Mouse (Mus musculus) liver, embryonic 11.5 days (tissue): ENCODE data around the gene Def8. TPM values are rescaled to one million over a fixed set of nuclear protein-coding genes. Genes with fewer than 3 reads are reported as not detected.

Experiments
- ATAC-seq: fragments of 200-750 bp; cut with Nextera tagmentation; replicated peaks from 2 replicates; pipeline ENCODE4 v1.8.0; 2017; ENCODE audit warnings: moderate number of reproducible peaks, mild to moderate bottlenecking, moderate TSS enrichment, moderate library complexity; ENCODE audit not compliant: low FRiP score
- DNase-seq: peaks from one replicate; pipeline ENCODE4 v3.0.0-alpha.2; 2017; ENCODE audit warnings: low spot score
- H3K27ac ChIP-seq: fragments of 300-500 bp; sonication (generic); 2 replicates; pipeline ENCODE4 v1.5.1; 2014; ENCODE audit warnings: mild to moderate bottlenecking, low read depth, low read length, control low read depth
- H3K27me3 ChIP-seq: fragments of 300-500 bp; sonication (generic); replicated peaks from 2 replicates; pipeline ENCODE4 v1.6.1; 2014; ENCODE audit warnings: low read length, mixed read lengths; ENCODE audit not compliant: control insufficient read depth, insufficient read depth
- H3K36me3 ChIP-seq: fragments of 300-500 bp; sonication (generic); 2 replicates; pipeline ENCODE4 v1.6.1; 2014; ENCODE audit warnings: mild to moderate bottlenecking, low read length, moderate library complexity, mixed read lengths; ENCODE audit not compliant: control insufficient read depth, insufficient read depth
- H3K4me1 ChIP-seq: fragments of 300-500 bp; sonication (generic); replicated peaks from 2 replicates; pipeline ENCODE4 v1.6.1; 2014; ENCODE audit warnings: low read length, mixed read lengths; ENCODE audit not compliant: control insufficient read depth, insufficient read depth
- H3K4me2 ChIP-seq: fragments of 300-500 bp; sonication (generic); 2 replicates; pipeline ENCODE4 v1.6.1; 2014; ENCODE audit warnings: mild to moderate bottlenecking, control low read depth, moderate library complexity
- H3K4me3 ChIP-seq: fragments of 300-500 bp; sonication (generic); 2 replicates; pipeline ENCODE4 v1.5.1; 2014; ENCODE audit warnings: low read depth, low read length, control low read depth
- H3K9ac ChIP-seq: fragments of 300-500 bp; sonication (generic); 2 replicates; pipeline ENCODE4 v1.6.1; 2014; ENCODE audit warnings: low read depth, low read length, control low read depth
- H3K9me3 ChIP-seq: fragments of 300-500 bp; sonication (generic); 2 replicates; pipeline ENCODE4 v1.6.1; 2016; ENCODE audit warnings: low read length, inconsistent platforms, mixed read lengths; ENCODE audit not compliant: control insufficient read depth
- WGBS: fragments of 180-500 bp; shearing (Covaris S2); extraction: QIAGEN DNeasy Blood & Tissue Kit; methylation state at CpG from one replicate; pipeline ENCODE4 v1.1.7; 2014; 5-methylcytosine and 5-hydroxymethylcytosine counted together
- polyA plus RNA-seq: library from polyadenylated mRNA; unstranded; fragments of >200 nt; fragmentation: Nextera tagmentation; extraction: Ambion mirVana; gene quantifications from 2 replicates; pipeline ENCODE4 v1.2.1, GENCODE M21; 2014

Gene Def8
- polyA plus RNA-seq, 1 experiment from 2014 or later: 27.0 TPM

DNA sequence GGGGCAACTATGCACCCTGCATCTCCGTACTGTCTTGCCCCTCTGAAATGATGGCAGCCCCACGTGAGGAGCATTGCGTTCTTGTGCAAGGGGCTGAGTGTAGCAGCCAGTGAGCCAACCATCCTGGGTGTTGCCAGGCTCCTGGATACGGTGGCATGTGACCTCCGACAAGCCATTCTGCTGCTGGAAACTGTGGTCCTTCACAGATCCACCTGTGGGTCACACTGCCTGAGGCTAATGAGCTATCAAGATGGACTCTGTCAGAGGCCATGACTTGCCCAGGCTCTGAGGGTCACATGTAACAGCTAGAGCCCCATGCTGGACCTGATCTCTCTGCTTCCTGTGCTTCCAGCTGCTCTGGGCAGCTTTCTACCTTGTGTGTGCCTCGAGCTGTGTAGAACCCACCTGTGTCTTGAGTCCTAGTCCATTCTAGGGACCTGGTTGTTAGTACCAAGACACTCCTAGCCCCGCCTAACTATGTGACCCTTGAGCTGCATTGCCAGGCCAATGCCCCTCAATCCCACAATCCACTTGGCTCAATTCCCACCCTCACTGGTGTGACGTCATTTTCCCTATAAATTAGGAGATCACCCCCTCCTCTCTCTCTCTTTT lies 6.3 kb upstream of the Def8 start:
- 69% methylated on average over 8 of the region's 8 CpGs for WGBS

DNA sequence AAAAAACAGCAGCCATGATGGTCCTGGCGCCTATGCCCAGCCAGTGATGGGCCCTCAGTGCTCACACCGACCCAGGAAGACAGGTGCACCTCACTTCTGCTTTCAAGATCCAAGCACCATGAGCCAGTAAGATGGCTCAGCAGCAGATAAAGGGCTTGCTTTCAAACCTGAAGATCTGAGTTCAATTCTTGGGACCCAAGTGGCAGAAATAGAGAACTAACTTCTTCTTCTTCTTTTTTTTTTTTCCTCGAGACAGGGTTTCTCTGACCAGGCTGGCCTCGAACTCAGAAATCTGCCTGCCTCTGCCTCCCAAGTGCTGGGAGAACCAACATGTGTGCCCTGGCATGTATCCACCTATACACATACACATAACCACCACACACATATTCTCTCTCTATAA lies 3.6 kb upstream of the Def8 start:
- no peak overlapping the region for H3K9ac ChIP-seq
- ATAC-seq (no peak), DNase-seq (no peak)
- no peaks in the 10 kb centered on the region for H3K9me3 ChIP-seq
- no peaks in the 10 kb centered on the region for H3K36me3 ChIP-seq
- 77% methylated on average over 4 of the region's 4 CpGs for WGBS
- H3K27me3 ChIP-seq: peaks cover 3% of the 10 kb centered on the region; the same call in 1 of the 2 replicates
- no peak overlapping the region for H3K27ac ChIP-seq
- H3K4me3 ChIP-seq: no peak overlapping the region
- no peak overlapping the region for H3K4me2 ChIP-seq
- H3K4me1 ChIP-seq: peaks cover 13% of the 10 kb centered on the region

More for the DNA sequence above, 6.3 kb upstream of the Def8 start:
- Histone ChIP-seq H3K4me3 (no peak overlapping the region), H3K4me1 (peaks cover 17% of the 10 kb centered on the region), H3K27ac (peak overlapping the region; percentile 84), H3K4me2 (peak overlapping the region; percentile 41), H3K9me3 (no peaks in the 10 kb centered on the region), H3K9ac (0 out of 2 replicates have a peak overlapping the region, but pooled peaks have one; percentile 22), H3K27me3 (peaks cover 25% of the 10 kb centered on the region), H3K36me3 (no peaks in the 10 kb centered on the region)
- DNase-seq (no peak), ATAC-seq (no peak; the same call in none of the 2 replicates)

DNA sequence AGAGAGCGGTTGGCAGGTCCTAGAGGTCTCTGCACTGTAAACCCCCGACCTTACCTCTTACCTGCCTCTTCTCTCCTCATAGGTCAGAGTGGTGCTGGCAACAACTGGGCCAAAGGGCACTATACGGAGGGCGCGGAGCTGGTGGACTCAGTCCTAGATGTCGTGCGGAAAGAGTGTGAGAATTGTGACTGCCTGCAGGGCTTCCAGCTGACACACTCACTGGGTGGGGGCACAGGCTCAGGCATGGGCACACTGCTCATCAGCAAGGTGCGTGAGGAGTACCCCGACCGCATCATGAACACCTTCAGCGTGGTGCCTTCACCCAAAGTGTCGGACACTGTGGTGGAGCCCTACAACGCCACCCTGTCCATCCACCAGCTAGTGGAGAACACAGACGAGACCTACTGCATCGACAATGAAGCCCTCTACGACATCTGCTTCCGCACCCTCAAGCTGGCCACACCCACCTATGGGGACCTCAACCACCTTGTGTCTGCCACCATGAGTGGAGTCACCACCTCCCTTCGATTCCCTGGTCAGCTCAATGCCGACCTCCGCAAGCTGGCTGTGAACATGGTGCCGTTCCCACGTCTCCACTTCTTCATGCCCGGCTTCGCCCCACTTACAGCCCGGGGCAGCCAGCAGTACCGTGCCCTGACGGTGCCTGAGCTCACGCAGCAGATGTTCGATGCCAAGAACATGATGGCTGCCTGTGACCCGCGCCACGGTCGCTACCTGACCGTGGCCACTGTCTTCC lies 2.6 kb upstream of the Def8 start:
- Histone ChIP-seq H3K4me2 (no peak overlapping the region), H3K27me3 (peaks cover 3% of the 10 kb centered on the region; the same call in 1 of the 2 replicates), H3K4me3 (no peak overlapping the region), H3K4me1 (peaks cover 13% of the 10 kb centered on the region), H3K36me3 (no peaks in the 10 kb centered on the region), H3K9ac (no peak overlapping the region), H3K27ac (no peak overlapping the region), H3K9me3 (no peaks in the 10 kb centered on the region)
- DNase-seq: no peak
- no peak for ATAC-seq
- WGBS: 91% methylated on average over 34 of the region's 34 CpGs

DNA sequence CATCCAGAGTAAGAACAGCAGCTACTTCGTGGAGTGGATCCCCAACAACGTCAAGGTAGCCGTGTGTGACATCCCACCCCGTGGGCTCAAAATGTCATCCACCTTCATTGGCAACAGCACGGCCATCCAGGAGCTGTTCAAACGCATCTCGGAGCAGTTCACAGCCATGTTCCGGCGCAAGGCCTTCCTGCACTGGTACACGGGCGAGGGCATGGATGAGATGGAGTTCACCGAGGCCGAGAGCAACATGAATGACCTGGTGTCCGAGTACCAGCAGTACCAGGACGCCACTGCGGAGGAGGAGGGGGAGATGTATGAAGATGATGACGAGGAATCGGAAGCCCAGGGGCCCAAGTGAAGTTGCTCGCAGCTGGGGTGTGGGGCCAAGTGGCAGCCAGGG lies 2.0 kb upstream of the Def8 start:
- H3K27me3 ChIP-seq: peaks cover 3% of the 10 kb centered on the region; the same call in 1 of the 2 replicates
- 88% methylated on average over 19 of the region's 19 CpGs for WGBS
- ATAC-seq: no peak
- H3K36me3 ChIP-seq: no peaks in the 10 kb centered on the region
- H3K9me3 ChIP-seq: 0 out of 2 replicates have a peak, but pooled peaks cover 2% of the 10 kb centered on the region
- H3K9ac ChIP-seq: no peak overlapping the region
- no peak overlapping the region for H3K4me2 ChIP-seq
- no peak overlapping the region for H3K27ac ChIP-seq
- no peak for DNase-seq
- H3K4me1 ChIP-seq: peaks cover 13% of the 10 kb centered on the region
- H3K4me3 ChIP-seq: no peak overlapping the region

DNA sequence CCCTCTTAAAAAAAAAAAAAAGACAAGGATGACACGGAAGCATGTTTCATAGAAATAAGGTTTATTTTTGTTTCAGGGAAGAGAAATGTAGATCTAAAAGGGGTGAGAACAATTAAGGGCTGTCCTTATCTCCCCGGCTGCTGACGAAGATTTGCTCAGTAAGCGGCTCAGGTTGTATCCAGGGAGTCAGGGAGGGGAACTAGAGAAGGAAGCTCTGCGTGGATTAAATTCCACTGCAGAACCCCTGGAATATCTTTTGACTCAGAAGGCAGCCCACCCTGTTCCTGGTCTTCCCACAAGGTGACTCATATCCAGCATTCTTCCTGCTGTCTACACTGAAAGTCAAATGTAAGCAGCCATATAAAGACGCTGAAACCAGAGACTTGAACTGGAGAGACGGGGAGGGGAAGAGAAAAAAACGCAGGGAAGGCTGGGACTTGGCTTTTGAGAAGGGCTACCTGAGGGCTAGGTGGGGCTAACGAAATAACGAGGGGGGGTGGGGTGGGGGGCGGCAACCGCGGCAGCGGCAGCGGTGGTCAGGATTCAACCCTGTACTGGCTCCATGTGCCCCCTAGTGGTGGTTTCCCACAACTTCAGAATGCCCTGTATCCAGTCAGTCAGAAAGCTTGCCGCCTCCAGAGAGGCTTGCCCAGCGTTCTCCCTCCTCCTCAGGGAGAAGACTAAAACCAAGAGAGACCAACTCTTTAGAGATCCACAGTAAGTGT lies 1.1 kb upstream of the Def8 start:
- ATAC-seq (peak; percentile 65), DNase-seq (peak; percentile 71)
- Histone ChIP-seq H3K9ac (0 out of 2 replicates have a peak overlapping the region, but pooled peaks have one; percentile 22), H3K4me1 (peaks cover 6% of the 10 kb centered on the region), H3K4me3 (peak overlapping the region; percentile 34), H3K36me3 (no peaks in the 10 kb centered on the region), H3K9me3 (peaks cover 9% of the 10 kb centered on the region; the same call in 1 of the 2 replicates), H3K4me2 (peak overlapping the region; percentile 63), H3K27ac (no peak overlapping the region), H3K27me3 (no peaks in the 10 kb centered on the region)
- WGBS: 7% methylated on average over 16 of the region's 17 CpGs

DNA sequence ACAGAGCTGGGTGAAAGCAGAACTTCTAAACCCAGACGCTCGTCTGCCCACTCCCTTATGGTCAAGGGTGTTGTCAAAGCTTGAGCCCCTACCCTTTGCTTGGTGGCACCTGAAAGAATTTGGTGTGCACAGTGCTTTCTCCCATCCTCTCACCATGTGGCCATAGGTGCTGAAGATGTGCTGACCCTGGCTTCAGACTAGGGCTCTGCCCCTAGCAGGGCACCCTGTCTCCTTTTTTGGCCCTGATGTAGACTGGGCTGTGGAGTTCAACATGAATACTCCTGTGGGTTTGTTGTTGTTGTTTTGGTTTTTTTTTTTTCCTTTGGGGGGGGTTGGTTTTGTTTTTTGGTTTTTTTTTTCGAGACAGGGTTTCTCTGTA lies 557 bp upstream of the Def8 start:
- ATAC-seq: no peak

DNA sequence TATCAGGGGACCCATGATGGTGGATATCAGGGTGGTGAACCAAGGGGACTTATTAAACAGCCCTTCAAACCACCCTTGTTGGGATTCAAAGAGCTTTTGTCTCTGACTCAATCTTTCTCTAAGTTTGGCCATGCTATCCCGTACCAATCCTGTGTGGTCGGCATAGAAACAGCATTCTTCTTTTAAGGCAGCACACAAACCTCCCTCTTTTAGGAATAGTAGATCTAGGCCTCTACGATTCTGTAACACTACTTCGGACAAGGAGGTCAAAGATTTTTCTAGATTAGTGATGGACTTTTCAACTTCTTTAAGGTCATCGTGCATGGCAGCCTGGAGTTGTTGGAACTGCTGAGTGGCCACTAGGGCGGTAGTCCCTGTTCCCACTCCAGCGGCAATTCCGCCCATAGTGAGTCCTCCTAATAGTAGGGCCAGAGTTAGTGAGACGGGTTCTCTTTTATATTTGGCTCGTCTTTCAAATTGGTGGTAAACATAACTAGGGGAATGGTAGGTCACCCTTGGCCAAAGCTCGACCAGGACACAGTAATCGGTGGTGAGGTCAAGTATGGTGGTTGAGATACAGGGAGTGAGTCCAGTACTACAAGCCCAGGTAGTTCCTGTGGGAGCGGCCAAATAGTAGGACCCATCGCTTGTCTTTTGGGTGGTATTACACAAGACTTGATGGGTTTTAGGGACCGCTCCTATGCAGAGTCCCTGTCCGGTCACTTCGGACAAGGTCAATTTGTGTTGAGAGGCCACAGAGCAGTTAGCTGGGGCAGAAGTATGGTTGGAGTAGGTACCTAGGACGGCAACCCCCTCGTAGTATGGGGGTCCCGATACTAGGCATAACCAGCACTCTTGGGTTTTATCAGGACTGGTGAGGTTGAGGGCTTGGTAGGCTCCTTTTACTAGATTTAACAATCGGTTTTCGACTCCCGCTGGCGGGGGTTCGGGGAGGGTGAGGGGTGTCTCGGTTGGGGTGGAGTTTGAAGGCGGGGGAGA lies 3.5 kb downstream of the Def8 start:
- no peaks in the 10 kb centered on the region for H3K36me3 ChIP-seq
- DNase-seq (no peak), ATAC-seq (no peak)
- WGBS: 93% methylated on average over 27 of the region's 27 CpGs
- H3K9me3 ChIP-seq: peaks cover 38% of the 10 kb centered on the region
- H3K9ac ChIP-seq: no peak overlapping the region
- H3K27ac ChIP-seq: no peak overlapping the region
- H3K27me3 ChIP-seq: no peaks in the 10 kb centered on the region
- H3K4me3 ChIP-seq: no peak overlapping the region
- no peak overlapping the region for H3K4me2 ChIP-seq
- H3K4me1 ChIP-seq: peaks cover 4% of the 10 kb centered on the region; the same call in 1 of the 2 replicates

More for the DNA sequence above, 557 bp upstream of the Def8 start:
- no peak for DNase-seq
- peak overlapping the region; percentile 63 for H3K4me2 ChIP-seq
- H3K9me3 ChIP-seq: peaks cover 15% of the 10 kb centered on the region
- H3K27me3 ChIP-seq: no peaks in the 10 kb centered on the region
- 0 out of 2 replicates have a peak overlapping the region, but pooled peaks have one; percentile 14 for H3K9ac ChIP-seq
- H3K4me1 ChIP-seq: peaks cover 4% of the 10 kb centered on the region
- WGBS: 9% methylated on average over 3 of the region's 3 CpGs
- H3K27ac ChIP-seq: no peak overlapping the region
- no peaks in the 10 kb centered on the region for H3K36me3 ChIP-seq
- H3K4me3 ChIP-seq: no peak overlapping the region
